Mouse (Mus musculus) heart, adult 2 months (tissue): Measurements from ENCODE around the gene Ppp2r5a.

Experiments used
- CTCF ChIP-seq: fragments of 200-600 bp; IDR thresholded peaks from 2 replicates; pipeline ENCODE4 v1.8.1; 2022; ENCODE audit warnings: antibody characterized with exemption, mild to moderate bottlenecking, moderate library complexity
- EP300 ChIP-seq: fragments of 200-500 bp; IDR thresholded peaks from 2 replicates; pipeline ENCODE4 v1.6.1; 2011; ENCODE audit warnings: low read depth, low read length, control low read depth; ENCODE audit not compliant: insufficient read depth
- POLR2A ChIP-seq: fragments of 200-500 bp; IDR thresholded peaks from 2 replicates; pipeline ENCODE4 v1.6.1; 2011; ENCODE audit warnings: mild to moderate bottlenecking, low read depth, low read length, control low read depth; ENCODE audit not compliant: insufficient read depth

GRCm38 (mm10) chr1:191381955-191382736 is 20.9 kb downstream of the Ppp2r5a start:
- no peak for TF ChIP-seq POLR2A
- TF ChIP-seq EP300, result no peak
- no peak for TF ChIP-seq CTCF
